Mouse (Mus musculus): ENCODE data around the gene Ryr1.

DNA sequence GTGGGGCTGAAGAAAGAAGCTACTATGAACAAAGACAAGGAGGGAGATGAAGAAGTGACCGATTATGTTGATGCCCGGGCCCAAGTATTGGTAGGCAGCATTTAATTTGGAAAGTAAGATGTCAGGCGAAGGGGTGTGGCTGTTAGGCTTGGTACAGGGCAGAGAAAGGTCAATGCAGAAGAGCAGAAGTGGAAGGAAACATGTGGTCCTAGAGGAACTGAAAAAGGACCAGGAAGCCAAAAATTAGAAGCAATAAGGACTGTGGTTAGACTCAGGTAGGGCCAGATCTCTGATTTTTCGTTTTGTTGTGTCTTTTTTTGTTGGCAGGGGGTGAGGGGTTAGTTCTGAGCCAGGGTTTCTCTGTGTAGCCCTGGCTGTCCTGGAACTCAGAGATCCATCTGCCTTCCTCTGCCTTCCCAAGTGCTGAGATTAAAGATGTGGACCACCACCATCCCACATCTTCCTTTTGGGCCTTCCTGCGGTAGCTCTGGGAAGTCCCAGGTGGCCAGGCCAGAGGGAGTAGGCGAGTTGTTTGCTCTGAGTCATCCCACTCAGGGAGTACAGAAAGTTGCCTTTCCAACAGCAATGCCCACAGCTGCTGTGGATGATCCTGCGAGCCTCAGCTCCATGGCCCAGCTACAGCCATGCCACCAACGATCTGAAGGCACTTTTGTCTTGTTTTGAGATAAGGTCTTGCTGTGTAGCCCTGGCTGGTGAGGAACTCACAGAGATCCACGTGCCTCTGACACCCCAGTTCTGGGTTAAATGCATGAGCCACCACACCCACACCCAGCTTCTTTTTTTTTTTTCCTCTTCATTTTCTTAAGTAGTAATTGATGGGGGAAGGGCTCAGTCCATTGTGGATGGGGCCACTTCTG, 117.5 kb downstream of the Ryr1 start:
- TF ChIP-seq CTCF (IDR thresholded peaks at IDR 0.05; ENCODE audit: low read depth) = no peak
- no peak for TF ChIP-seq EP300 (IDR thresholded peaks at IDR 0.05; ENCODE audit: low read depth)
